Mouse (Mus musculus): ENCODE data around the gene Catsperd. TPM values are rescaled to one million over a fixed set of nuclear protein-coding genes. Genes with fewer than 3 reads are reported as not detected.

Catsperd gene
- polyA plus RNA-seq, 1 experiment from 2014 or later: 0.78 TPM

GRCm38 (mm10) chr17:56631807-56632206 is 3.9 kb downstream of the Catsperd start:
- H3K36me3 ChIP-seq (ENCODE audit: insufficient read depth, low read length): no peaks in the 10 kb centered on the region
- TF ChIP-seq CTCF (IDR thresholded peaks at IDR 0.05; ENCODE audit: low read depth): no peak
- WGBS: 47% methylated on average over 4 of the region's 4 CpGs
- no peaks in the 10 kb centered on the region for H3K27me3 ChIP-seq (ENCODE audit: insufficient read depth, low read length)
- H3K9ac ChIP-seq (ENCODE audit: low read depth, low read length): no peak overlapping the region
- no peak overlapping the region for H3K4me2 ChIP-seq (ENCODE audit: low read length)
- no peak overlapping the region for H3K4me3 ChIP-seq (replicated peaks; ENCODE audit: low read depth, low read length)
- H3K27ac ChIP-seq: no peak overlapping the region
- no peak for ATAC-seq (replicated peaks; ENCODE audit: low FRiP score, low read depth)
- 0 out of 2 replicates have a peak, but pooled peaks cover 4% of the 10 kb centered on the region for H3K4me1 ChIP-seq (replicated peaks; ENCODE audit: insufficient read depth, low read length)
- no peaks in the 10 kb centered on the region for H3K9me3 ChIP-seq (replicated peaks; ENCODE audit: low read length)
- no peak for DNase-seq (ENCODE audit: low spot score)

GRCm38 (mm10) chr17:56634023-56634422 is 6.1 kb downstream of the Catsperd start:
- no peak overlapping the region for H3K4me2 ChIP-seq (ENCODE audit: low read length)
- DNase-seq (ENCODE audit: low spot score) (no peak), ATAC-seq (replicated peaks; ENCODE audit: low FRiP score, low read depth) (no peak)
- TF ChIP-seq CTCF (IDR thresholded peaks at IDR 0.05; ENCODE audit: low read depth): no peak
- no peak overlapping the region for H3K4me3 ChIP-seq (replicated peaks; ENCODE audit: low read depth, low read length)
- no peak overlapping the region for H3K9ac ChIP-seq (ENCODE audit: low read depth, low read length)
- no peaks in the 10 kb centered on the region for H3K4me1 ChIP-seq (replicated peaks; ENCODE audit: insufficient read depth, low read length)
- no peak overlapping the region for H3K27ac ChIP-seq
- H3K9me3 ChIP-seq (replicated peaks; ENCODE audit: low read length): no peaks in the 10 kb centered on the region
- 81% methylated on average over 6 of the region's 6 CpGs for WGBS
- no peaks in the 10 kb centered on the region for H3K27me3 ChIP-seq (ENCODE audit: insufficient read depth, low read length)
- H3K36me3 ChIP-seq (ENCODE audit: insufficient read depth, low read length): no peaks in the 10 kb centered on the region

GRCm38 (mm10) chr17:56643237-56643636 is 15.3 kb downstream of the Catsperd start:
- ATAC-seq (replicated peaks; ENCODE audit: low FRiP score, low read depth) (no peak), DNase-seq (ENCODE audit: low spot score) (no peak)
- Histone ChIP-seq H3K36me3 (ENCODE audit: insufficient read depth, low read length) (no peaks in the 10 kb centered on the region), H3K4me3 (replicated peaks; ENCODE audit: low read depth, low read length) (no peak overlapping the region), H3K4me1 (replicated peaks; ENCODE audit: insufficient read depth, low read length) (no peaks in the 10 kb centered on the region), H3K9ac (ENCODE audit: low read depth, low read length) (no peak overlapping the region), H3K4me2 (ENCODE audit: low read length) (no peak overlapping the region), H3K27me3 (ENCODE audit: insufficient read depth, low read length) (no peaks in the 10 kb centered on the region), H3K27ac (no peak overlapping the region), H3K9me3 (replicated peaks; ENCODE audit: low read length) (no peaks in the 10 kb centered on the region)
- TF ChIP-seq CTCF (IDR thresholded peaks at IDR 0.05; ENCODE audit: low read depth): no peak
- 79% methylated on average over 4 of the region's 4 CpGs for WGBS

GRCm38 (mm10) chr17:56647546-56647945 is 19.6 kb downstream of the Catsperd start:
- Histone ChIP-seq H3K9me3 (replicated peaks; ENCODE audit: low read length) (no peaks in the 10 kb centered on the region), H3K4me3 (replicated peaks; ENCODE audit: low read depth, low read length) (no peak overlapping the region), H3K4me2 (ENCODE audit: low read length) (peak overlapping the region; percentile 32; the same call in 1 of the 2 replicates), H3K27ac (no peak overlapping the region), H3K9ac (ENCODE audit: low read depth, low read length) (no peak overlapping the region), H3K27me3 (ENCODE audit: insufficient read depth, low read length) (no peaks in the 10 kb centered on the region), H3K4me1 (replicated peaks; ENCODE audit: insufficient read depth, low read length) (no peaks in the 10 kb centered on the region), H3K36me3 (ENCODE audit: insufficient read depth, low read length) (no peaks in the 10 kb centered on the region)
- ATAC-seq (replicated peaks; ENCODE audit: low FRiP score, low read depth): 0 out of 2 replicates have a peak, but pooled peaks have one; percentile 38
- no peak for DNase-seq (ENCODE audit: low spot score)
- TF ChIP-seq CTCF (IDR thresholded peaks at IDR 0.05; ENCODE audit: low read depth): no peak
- 43% methylated on average over 12 of the region's 13 CpGs for WGBS

- H3K4me1 ChIP-seq (replicated peaks; ENCODE audit: insufficient read depth, low read length): no peaks in the 10 kb centered on the region
- H3K27ac ChIP-seq: no peak overlapping the region
- H3K4me2 ChIP-seq (ENCODE audit: low read length): no peak overlapping the region
- DNase-seq (ENCODE audit: low spot score) (peak; percentile 65), ATAC-seq (replicated peaks; ENCODE audit: low FRiP score, low read depth) (peak; percentile 82)
- H3K36me3 ChIP-seq (ENCODE audit: insufficient read depth, low read length): no peaks in the 10 kb centered on the region
- H3K9me3 ChIP-seq (replicated peaks; ENCODE audit: low read length): no peaks in the 10 kb centered on the region
- TF ChIP-seq CTCF (IDR thresholded peaks at IDR 0.05; ENCODE audit: low read depth): no peak
- H3K4me3 ChIP-seq (replicated peaks; ENCODE audit: low read depth, low read length): no peak overlapping the region
- no peak overlapping the region for H3K9ac ChIP-seq (ENCODE audit: low read depth, low read length)
- WGBS: 19% methylated on average over 10 of the region's 10 CpGs
- H3K27me3 ChIP-seq (ENCODE audit: insufficient read depth, low read length): no peaks in the 10 kb centered on the region
Measured at GRCm38 (mm10) chr17:56651801-56652200, 23.9 kb downstream of the Catsperd start.

GRCm38 (mm10) chr17:56654771-56655170 is 26.8 kb downstream of the Catsperd start:
- TF ChIP-seq CTCF (IDR thresholded peaks at IDR 0.05; ENCODE audit: low read depth): no peak
- no peaks in the 10 kb centered on the region for H3K9me3 ChIP-seq (replicated peaks; ENCODE audit: low read length)
- no peaks in the 10 kb centered on the region for H3K4me1 ChIP-seq (replicated peaks; ENCODE audit: insufficient read depth, low read length)
- WGBS: 72% methylated on average over 2 of the region's 2 CpGs
- no peaks in the 10 kb centered on the region for H3K27me3 ChIP-seq (ENCODE audit: insufficient read depth, low read length)
- H3K9ac ChIP-seq (ENCODE audit: low read depth, low read length): no peak overlapping the region
- DNase-seq (ENCODE audit: low spot score) (no peak), ATAC-seq (replicated peaks; ENCODE audit: low FRiP score, low read depth) (no peak)
- H3K4me3 ChIP-seq (replicated peaks; ENCODE audit: low read depth, low read length): no peak overlapping the region
- no peak overlapping the region for H3K4me2 ChIP-seq (ENCODE audit: low read length)
- no peaks in the 10 kb centered on the region for H3K36me3 ChIP-seq (ENCODE audit: insufficient read depth, low read length)
- H3K27ac ChIP-seq: no peak overlapping the region

GRCm38 (mm10) chr17:56655311-56655710 is 27.4 kb downstream of the Catsperd start:
- Histone ChIP-seq H3K27ac (no peak overlapping the region), H3K4me1 (replicated peaks; ENCODE audit: insufficient read depth, low read length) (no peaks in the 10 kb centered on the region), H3K36me3 (ENCODE audit: insufficient read depth, low read length) (no peaks in the 10 kb centered on the region), H3K27me3 (ENCODE audit: insufficient read depth, low read length) (no peaks in the 10 kb centered on the region), H3K4me3 (replicated peaks; ENCODE audit: low read depth, low read length) (no peak overlapping the region), H3K4me2 (ENCODE audit: low read length) (no peak overlapping the region), H3K9ac (ENCODE audit: low read depth, low read length) (no peak overlapping the region), H3K9me3 (replicated peaks; ENCODE audit: low read length) (no peaks in the 10 kb centered on the region)
- DNase-seq (ENCODE audit: low spot score) (no peak), ATAC-seq (replicated peaks; ENCODE audit: low FRiP score, low read depth) (no peak)
- 74% methylated on average over 3 of the region's 3 CpGs for WGBS
- no peak for TF ChIP-seq CTCF (IDR thresholded peaks at IDR 0.05; ENCODE audit: low read depth)
